Mouse (Mus musculus) hindbrain, embryonic 14.5 days (tissue): Measurements from ENCODE around the gene Gas8. TPM values are rescaled to one million over a fixed set of nuclear protein-coding genes. Genes with fewer than 3 reads are reported as not detected.
"Not testable (repeated sequence)": the region's sequence is repeated elsewhere in the genome, so short reads cannot be mapped to it uniquely, and the experiment has no call there.

Source experiments
- ATAC-seq: fragments of 200-750 bp; cut with Nextera tagmentation; 2 replicates; pipeline ENCODE4 v1.8.0; 2017; ENCODE audit warnings: moderate number of reproducible peaks, mild to moderate bottlenecking, moderate TSS enrichment, moderate library complexity; ENCODE audit not compliant: low FRiP score
- DNase-seq: peaks from one replicate; pipeline ENCODE4 v3.0.0-alpha.2; 2015; ENCODE audit warnings: low spot score
- H3K27ac ChIP-seq: fragments of 300-500 bp; sonication (generic); 2 replicates; pipeline ENCODE4 v1.5.1; 2014; ENCODE audit warnings: mild to moderate bottlenecking, moderate library complexity
- H3K27me3 ChIP-seq: fragments of 300-500 bp; sonication (generic); 2 replicates; pipeline ENCODE4 v1.6.1; 2014; ENCODE audit warnings: mild to moderate bottlenecking, low read length, mixed read lengths; ENCODE audit not compliant: control insufficient read depth, insufficient read depth
- H3K36me3 ChIP-seq: fragments of 300-500 bp; sonication (generic); replicated peaks from 2 replicates; pipeline ENCODE4 v1.6.1; 2014; ENCODE audit not compliant: control insufficient read depth, insufficient read depth
- H3K4me1 ChIP-seq: fragments of 300-500 bp; sonication (generic); replicated peaks from 2 replicates; pipeline ENCODE4 v1.6.1; 2014; ENCODE audit warnings: antibody characterized with exemption, low read length, mixed read lengths; ENCODE audit not compliant: control insufficient read depth, insufficient read depth
- H3K4me2 ChIP-seq: fragments of 300-500 bp; sonication (generic); replicated peaks from 2 replicates; pipeline ENCODE4 v1.6.1; 2014; ENCODE audit warnings: mild to moderate bottlenecking, moderate library complexity
- H3K4me3 ChIP-seq: fragments of 300-500 bp; sonication (generic); replicated peaks from 2 replicates; pipeline ENCODE4 v1.5.1; 2014; ENCODE audit warnings: mild to moderate bottlenecking, low read length
- H3K9ac ChIP-seq: fragments of 300-500 bp; sonication (generic); 2 replicates; pipeline ENCODE4 v1.6.1; 2014
- H3K9me3 ChIP-seq: fragments of 300-500 bp; sonication (generic); 2 replicates; pipeline ENCODE4 v1.6.1; 2016; ENCODE audit warnings: low read length; ENCODE audit not compliant: control insufficient read depth
- WGBS: fragments of 180-500 bp; shearing (Covaris S2); extraction: QIAGEN DNeasy Blood & Tissue Kit; methylation state at CpG from one replicate; pipeline ENCODE4 v1.1.7; 2014; 5-methylcytosine and 5-hydroxymethylcytosine counted together
- polyA plus RNA-seq: library from polyadenylated mRNA; unstranded; fragments of >200 nt; fragmentation: Nextera tagmentation; extraction: Ambion mirVana; gene quantifications from 2 replicates; pipeline ENCODE4 v1.2.1, GENCODE M21; 2014

The Gas8 gene
- polyA plus RNA-seq, 1 experiment from 2014 or later: 37.5 TPM

DNA sequence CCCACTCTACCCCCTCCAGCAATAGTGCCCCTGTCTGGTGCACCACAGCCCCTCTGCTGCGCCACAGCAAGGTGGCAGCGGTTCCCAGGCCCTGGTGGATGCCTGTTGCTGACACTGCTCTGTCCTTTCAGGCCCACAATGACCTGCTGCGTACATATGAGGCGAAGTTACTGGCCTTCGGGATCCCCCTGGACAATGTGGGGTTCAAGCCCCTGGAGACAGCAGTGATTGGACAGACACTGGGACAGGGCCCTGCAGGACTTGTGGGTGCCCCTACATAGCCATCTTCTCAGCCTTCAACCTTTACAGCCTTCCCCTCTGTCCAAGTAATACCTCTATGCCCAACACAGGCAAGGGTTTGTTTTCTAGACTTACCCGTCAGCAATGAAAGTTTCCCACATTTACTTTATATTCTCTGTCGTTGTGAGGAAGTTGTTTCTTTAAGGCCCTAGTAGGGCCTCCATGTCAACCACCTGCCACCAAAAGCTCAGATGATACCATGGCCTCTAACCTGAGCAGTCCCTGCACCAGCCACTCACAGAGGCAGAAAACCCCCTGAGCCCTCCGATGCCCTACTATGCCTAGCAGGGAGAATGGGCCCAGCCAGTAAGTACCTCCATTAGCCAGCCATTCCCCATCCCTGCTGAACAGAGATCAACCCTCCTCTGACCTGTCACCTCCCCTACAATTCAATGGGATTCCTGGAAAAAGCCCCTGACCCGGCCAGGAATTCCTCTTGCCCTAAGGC is 17.8 kb downstream of the Gas8 start:
- Histone ChIP-seq H3K9ac (no peak overlapping the region), H3K27ac (no peak overlapping the region), H3K4me3 (no peak overlapping the region), H3K4me1 (no peaks in the 10 kb centered on the region), H3K27me3 (peaks cover 6% of the 10 kb centered on the region; the same call in 1 of the 2 replicates), H3K9me3 (no peaks in the 10 kb centered on the region), H3K4me2 (no peak overlapping the region), H3K36me3 (peaks cover 55% of the 10 kb centered on the region)
- 94% methylated on average over 9 of the region's 9 CpGs for WGBS
- ATAC-seq: no peak
- no peak for DNase-seq

GRCm38 (mm10) chr8:123536990-123537380 is 18.4 kb downstream of the Gas8 start:
- Histone ChIP-seq H3K27ac (no peak overlapping the region), H3K4me1 (no peaks in the 10 kb centered on the region), H3K27me3 (peaks cover 6% of the 10 kb centered on the region; the same call in 1 of the 2 replicates), H3K4me2 (no peak overlapping the region), H3K4me3 (no peak overlapping the region), H3K9me3 (no peaks in the 10 kb centered on the region), H3K36me3 (peaks cover 50% of the 10 kb centered on the region), H3K9ac (no peak overlapping the region)
- WGBS: 20% methylated on average over 10 of the region's 10 CpGs
- no peak for DNase-seq
- no peak for ATAC-seq

- not testable (repeated sequence) for H3K9ac ChIP-seq, H3K9me3 ChIP-seq, H3K4me1 ChIP-seq, H3K4me3 ChIP-seq, DNase-seq, H3K27ac ChIP-seq, H3K4me2 ChIP-seq, ATAC-seq, H3K27me3 ChIP-seq
- H3K36me3 ChIP-seq: peaks cover 43% of the 10 kb centered on the region
- 93% methylated on average over 3 of the region's 14 CpGs for WGBS
Measured at GRCm38 (mm10) chr8:123537641-123538040, 19.0 kb downstream of the Gas8 start.

DNA sequence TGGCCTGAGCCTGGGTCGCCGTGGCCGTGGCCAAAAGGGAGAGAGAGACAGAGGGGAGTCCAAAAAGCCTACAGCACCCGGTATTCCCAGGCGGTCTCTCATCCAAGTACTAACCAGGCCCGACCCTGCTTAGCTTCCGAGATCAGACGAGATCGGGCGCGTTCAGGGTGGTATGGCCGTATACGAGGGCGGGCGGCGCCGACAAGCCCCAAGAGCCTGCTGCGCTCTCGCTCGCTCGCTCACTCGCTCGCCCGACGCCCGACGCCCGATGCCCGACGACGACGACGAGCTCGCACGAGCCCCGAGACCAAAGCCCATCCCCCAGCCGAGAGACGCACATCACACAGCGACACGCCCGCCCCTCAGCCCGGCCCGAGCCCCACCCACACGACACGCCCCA is 45.6 kb downstream of the Gas8 start:
- H3K4me1 ChIP-seq, H3K4me2 ChIP-seq, H3K27me3 ChIP-seq, H3K9me3 ChIP-seq, H3K4me3 ChIP-seq, H3K36me3 ChIP-seq, DNase-seq, ATAC-seq, H3K27ac ChIP-seq, H3K9ac ChIP-seq: not testable (repeated sequence)
- WGBS: no CpG with 5 or more reads among the region's 45 CpGs

DNA sequence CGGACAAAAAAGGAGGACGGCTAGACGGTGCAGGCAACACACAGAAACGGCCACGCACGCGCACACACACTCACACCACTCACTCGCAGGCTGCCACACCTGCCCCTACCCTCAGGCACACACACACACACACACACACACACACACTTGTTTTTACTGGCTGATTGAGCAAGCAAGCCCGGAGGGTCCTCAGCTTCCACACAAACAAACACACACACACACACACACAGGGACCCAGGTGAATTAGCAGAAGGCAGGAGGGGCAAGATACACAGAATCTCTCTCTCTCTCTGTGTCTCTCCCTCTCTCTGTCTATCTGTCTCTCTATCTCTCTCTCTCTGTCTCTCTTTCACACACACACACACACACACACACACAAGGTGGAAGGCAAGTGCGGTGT is 56.8 kb downstream of the Gas8 start:
- not testable (repeated sequence) for H3K36me3 ChIP-seq, H3K27ac ChIP-seq, ATAC-seq, H3K27me3 ChIP-seq, H3K4me3 ChIP-seq, H3K4me1 ChIP-seq, H3K9ac ChIP-seq, DNase-seq, H3K9me3 ChIP-seq, H3K4me2 ChIP-seq
- 89% methylated on average over 1 of the region's 10 CpGs for WGBS

Other genes with a start within 250 kb of the Gas8 start
- gene Fanca, start 200.3 kb upstream of the Gas8 start, polyA plus RNA-seq: 7.4 and 8.3 TPM in 2 replicates
- 32.4 and 33.1 TPM in 2 replicates for gene Spire2, start 186.1 kb upstream of the Gas8 start, polyA plus RNA-seq
- 371 and 380 TPM in 2 replicates for gene Tcf25, start 145.1 kb upstream of the Gas8 start, polyA plus RNA-seq
- gene Mc1r, start 111.7 kb upstream of the Gas8 start, polyA plus RNA-seq: 0.10 and 0.21 TPM in 2 replicates
- gene Tubb3, start 107.4 kb upstream of the Gas8 start, polyA plus RNA-seq: 1,715 and 1,766 TPM in 2 replicates
- 45.3 and 52.2 TPM in 2 replicates for gene Def8, start 95.3 kb upstream of the Gas8 start, polyA plus RNA-seq
- gene Afg3l1, start 40.9 kb upstream of the Gas8 start, polyA plus RNA-seq: 31.6 and 36.5 TPM in 2 replicates
- gene Dbndd1, start 3.4 kb upstream of the Gas8 start, polyA plus RNA-seq: 91.3 and 92.0 TPM in 2 replicates
- gene Rhou, start 135.1 kb downstream of the Gas8 start, polyA plus RNA-seq: 14.3 and 14.9 TPM in 2 replicates